Mouse (Mus musculus) olfactory bulb, adult 2 months (tissue): ENCODE data around the gene Snx9.

Experiments
- CTCF ChIP-seq: fragments of 200-500 bp; IDR thresholded peaks from 2 replicates; pipeline ENCODE4 v1.5.1; 2012; ENCODE audit warnings: low read depth, mild to moderate bottlenecking, low read length, moderate library complexity; ENCODE audit not compliant: insufficient read depth
- POLR2A ChIP-seq: fragments of 200-500 bp; IDR thresholded peaks from 2 replicates; pipeline ENCODE4 v1.6.1; 2012; ENCODE audit warnings: mild to moderate bottlenecking, low read depth, low read length, moderate library complexity; ENCODE audit not compliant: insufficient read depth

DNA sequence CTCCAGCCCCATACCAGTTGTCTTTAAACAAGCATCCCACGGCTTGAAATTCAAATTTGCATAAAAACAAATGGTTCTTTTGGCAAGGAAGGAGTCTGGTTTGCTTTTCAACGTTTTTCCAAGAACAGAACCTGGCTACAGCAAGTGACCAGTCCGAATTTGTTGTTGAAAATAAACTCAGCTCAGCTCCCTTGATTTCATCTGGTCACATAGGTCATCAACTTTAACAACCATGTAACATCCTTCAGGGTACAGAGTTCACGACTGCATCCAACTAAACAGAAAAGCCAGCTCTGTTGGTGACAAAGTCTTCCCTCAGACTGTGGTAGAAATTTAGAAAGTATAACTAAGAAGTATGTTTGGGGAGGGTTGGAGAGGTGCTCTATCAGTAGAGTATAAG, 21.7 kb downstream of the Snx9 start:
- TF ChIP-seq POLR2A (no peak), CTCF (no peak)
